Mouse (Mus musculus) hindbrain, embryonic 16.5 days (tissue): ENCODE data around the gene Vmn2r32. TPM values are rescaled to one million over a fixed set of nuclear protein-coding genes. Genes with fewer than 3 reads are reported as not detected.
"Not testable (repeated sequence)": the region's sequence is repeated elsewhere in the genome, so short reads cannot be mapped to it uniquely, and the experiment has no call there.

Experiments used
- ATAC-seq: fragments of 200-750 bp; cut with Nextera tagmentation; 2 replicates; pipeline ENCODE4 v1.8.0; 2017; ENCODE audit warnings: moderate TSS enrichment, moderate library complexity
- H3K27ac ChIP-seq: fragments of 300-500 bp; sonication (generic); 2 replicates; pipeline ENCODE4 v1.5.1; 2014; ENCODE audit warnings: low read depth, mild to moderate bottlenecking, control low read depth, low read length, moderate library complexity
- H3K27me3 ChIP-seq: fragments of 300-500 bp; sonication (generic); replicated peaks from 2 replicates; pipeline ENCODE4 v1.6.1; 2014; ENCODE audit warnings: low read length; ENCODE audit not compliant: control insufficient read depth, insufficient read depth
- H3K36me3 ChIP-seq: fragments of 300-500 bp; sonication (generic); 2 replicates; pipeline ENCODE4 v1.6.1; 2014; ENCODE audit warnings: mild to moderate bottlenecking, low read length, moderate library complexity, mixed read lengths; ENCODE audit not compliant: control insufficient read depth, insufficient read depth
- H3K4me1 ChIP-seq: fragments of 300-500 bp; sonication (generic); 2 replicates; pipeline ENCODE4 v1.6.1; 2014; ENCODE audit warnings: low read depth, low read length; ENCODE audit not compliant: control insufficient read depth, insufficient read depth
- H3K4me2 ChIP-seq: fragments of 300-500 bp; sonication (generic); 2 replicates; pipeline ENCODE4 v1.6.1; 2014; ENCODE audit warnings: mild to moderate bottlenecking, low read length, control low read depth, moderate library complexity
- H3K4me3 ChIP-seq: fragments of 300-500 bp; sonication (generic); 2 replicates; pipeline ENCODE4 v1.5.1; 2014; ENCODE audit warnings: mild to moderate bottlenecking, low read length, control low read depth, moderate library complexity
- H3K9ac ChIP-seq: fragments of 300-500 bp; sonication (generic); 2 replicates; pipeline ENCODE4 v1.6.1; 2014; ENCODE audit warnings: low read depth, mild to moderate bottlenecking, control low read depth, low read length, moderate library complexity
- H3K9me3 ChIP-seq: fragments of 300-500 bp; sonication (generic); 2 replicates; pipeline ENCODE4 v1.6.1; 2014; ENCODE audit warnings: mild to moderate bottlenecking, low read length, moderate library complexity; ENCODE audit not compliant: control insufficient read depth
- WGBS: fragments of 180-500 bp; shearing (Covaris S2); extraction: QIAGEN DNeasy Blood & Tissue Kit; methylation state at CpG from one replicate; pipeline ENCODE4 v1.1.7; 2014; 5-methylcytosine and 5-hydroxymethylcytosine counted together
- polyA plus RNA-seq: library from polyadenylated mRNA; unstranded; fragments of >200 nt; fragmentation: Nextera tagmentation; extraction: Ambion mirVana; gene quantifications from 2 replicates; pipeline ENCODE4 v1.2.1, GENCODE M21; 2015

The Vmn2r32 gene
- not detected in 2 replicates for polyA plus RNA-seq

GRCm38 (mm10) chr7:7479918-7480317 lies at the start of gene Vmn2r32:
Vmn2r32 (minus strand) TSS chr7:7480018.
- WGBS, result no CpG with 5 or more reads among the region's 2 CpGs
- not testable (repeated sequence) for H3K9ac ChIP-seq, H3K9me3 ChIP-seq, H3K36me3 ChIP-seq, ATAC-seq, H3K4me2 ChIP-seq, H3K4me1 ChIP-seq, H3K27me3 ChIP-seq, H3K4me3 ChIP-seq, H3K27ac ChIP-seq

Other genes starting within 250 kb of the Vmn2r32 start
- 1.9 and 2.0 TPM in 2 replicates for gene Vmn2r29, start 232.7 kb downstream of the Vmn2r32 start, polyA plus RNA-seq
- gene Gm45844, start 201.7 kb downstream of the Vmn2r32 start, polyA plus RNA-seq, result 14.6 and 15.0 TPM in 2 replicates
- gene Clcn4, start 179.2 kb downstream of the Vmn2r32 start, polyA plus RNA-seq, result 213 and 216 TPM in 2 replicates
- not detected in 2 replicates for gene Vmn2r30, start 142.4 kb downstream of the Vmn2r32 start, polyA plus RNA-seq
- 0.25 TPM in 1 of 2 replicates, not detected in the other for gene Gm45783, start 105.4 kb downstream of the Vmn2r32 start, polyA plus RNA-seq
- not detected in 2 replicates for gene Vmn2r31, start 80.3 kb downstream of the Vmn2r32 start, polyA plus RNA-seq
- gene Vmn2r33, start 86.8 kb upstream of the Vmn2r32 start, polyA plus RNA-seq, result not detected in 2 replicates
- not detected in 2 replicates for gene Vmn2r34, start 209.5 kb upstream of the Vmn2r32 start, polyA plus RNA-seq